Mouse (Mus musculus) embryonic facial prominence, embryonic 12.5 days (tissue): ENCODE results near the gene Ephb2. TPM values are rescaled to one million over a fixed set of nuclear protein-coding genes. Genes with fewer than 3 reads are reported as not detected.

Experiments
- ATAC-seq: fragments of 200-750 bp; cut with Nextera tagmentation; 2 replicates; pipeline ENCODE4 v1.8.0; 2017; ENCODE audit not compliant: insufficient number of reproducible peaks, insufficient read depth, low FRiP score, low TSS enrichment
- H3K27ac ChIP-seq: fragments of 300-500 bp; sonication (generic); 2 replicates; pipeline ENCODE4 v1.5.1; 2016; ENCODE audit warnings: mild to moderate bottlenecking
- H3K27me3 ChIP-seq: fragments of 300-500 bp; sonication (generic); 2 replicates; pipeline ENCODE4 v1.6.1; 2016; ENCODE audit warnings: mild to moderate bottlenecking, moderate library complexity
- H3K36me3 ChIP-seq: fragments of 300-500 bp; sonication (generic); 2 replicates; pipeline ENCODE4 v1.6.1; 2016; ENCODE audit warnings: mild to moderate bottlenecking
- H3K4me1 ChIP-seq: fragments of 300-500 bp; sonication (generic); 2 replicates; pipeline ENCODE4 v1.6.1; 2016
- H3K4me2 ChIP-seq: fragments of 300-500 bp; sonication (generic); replicated peaks from 2 replicates; pipeline ENCODE4 v1.6.1; 2016; ENCODE audit warnings: mild to moderate bottlenecking, moderate library complexity
- H3K4me3 ChIP-seq: fragments of 300-500 bp; sonication (generic); 2 replicates; pipeline ENCODE4 v1.5.1; 2016; ENCODE audit warnings: mild to moderate bottlenecking
- H3K9ac ChIP-seq: fragments of 300-500 bp; sonication (generic); 2 replicates; pipeline ENCODE4 v1.6.1; 2016; ENCODE audit warnings: mild to moderate bottlenecking, moderate library complexity
- H3K9me3 ChIP-seq: fragments of 300-500 bp; sonication (generic); 2 replicates; pipeline ENCODE4 v1.6.1; 2016; ENCODE audit warnings: mild to moderate bottlenecking, moderate library complexity
- WGBS: fragments of 180-500 bp; shearing (Covaris S2); methylation state at CpG from one replicate; pipeline ENCODE4 v1.1.7; 2016; 5-methylcytosine and 5-hydroxymethylcytosine counted together
- polyA plus RNA-seq: library from polyadenylated mRNA; unstranded; fragments of >200 nt; fragmentation: Nextera tagmentation; extraction: Ambion mirVana; gene quantifications from 2 replicates; pipeline ENCODE4 v1.2.1, GENCODE M21; 2016

The Ephb2 gene
- polyA plus RNA-seq, 1 experiment from 2014 or later, result 17.1 TPM

DNA sequence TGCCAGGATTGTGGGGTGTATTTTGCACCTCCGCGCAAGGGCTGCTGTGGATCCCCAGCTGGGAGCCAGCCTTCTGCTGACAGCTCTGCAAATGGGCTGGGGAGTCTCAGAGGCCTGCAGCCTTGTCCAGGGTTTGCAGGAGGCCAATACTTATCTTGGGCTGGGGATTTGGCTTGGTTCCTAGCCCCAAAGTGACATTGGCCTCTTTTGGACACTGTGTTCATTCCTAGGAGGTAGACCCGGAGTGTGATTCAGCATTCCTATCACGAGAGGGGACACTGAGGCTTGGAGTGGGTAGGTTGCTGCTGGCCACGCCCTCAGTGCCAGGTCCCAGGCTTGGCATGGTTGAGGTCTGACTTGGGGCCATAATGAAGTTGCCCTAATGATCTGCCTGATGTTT lies 94.8 kb downstream of the Ephb2 start:
- H3K9me3 ChIP-seq, result no peaks in the 10 kb centered on the region

DNA sequence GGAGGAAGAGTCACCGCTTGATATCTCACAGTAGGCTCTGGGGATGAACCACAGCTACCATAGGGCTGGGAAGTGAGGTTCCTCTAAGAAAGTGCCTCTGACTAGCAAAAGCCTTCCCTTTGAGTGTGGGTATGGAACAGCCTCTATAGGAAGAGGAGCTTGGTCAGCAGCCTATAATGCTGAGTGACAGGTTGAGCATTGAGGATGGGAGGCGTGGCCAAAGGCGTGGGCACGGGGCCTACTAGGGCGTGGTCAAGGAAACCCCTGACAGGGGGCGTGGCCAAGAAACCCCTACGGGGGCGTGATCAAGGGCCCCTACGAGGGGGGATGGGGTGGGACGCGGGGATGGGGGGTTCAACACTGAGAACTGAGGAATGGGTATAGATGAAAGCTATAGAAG lies 96.6 kb downstream of the Ephb2 start:
- H3K4me2 ChIP-seq, result no peak overlapping the region
- no peak overlapping the region for H3K9ac ChIP-seq
- H3K27ac ChIP-seq, result 0 out of 2 replicates have a peak overlapping the region, but pooled peaks have one; percentile 13
- no peaks in the 10 kb centered on the region for H3K36me3 ChIP-seq
- no peaks in the 10 kb centered on the region for H3K9me3 ChIP-seq
- H3K4me3 ChIP-seq, result no peak overlapping the region
- WGBS, result 16% methylated on average over 11 of the region's 11 CpGs
- no peaks in the 10 kb centered on the region for H3K27me3 ChIP-seq
- peaks cover 42% of the 10 kb centered on the region for H3K4me1 ChIP-seq
- no peak for ATAC-seq

More for the DNA sequence above, 94.8 kb downstream of the Ephb2 start:
- no peak overlapping the region for H3K4me2 ChIP-seq
- H3K4me1 ChIP-seq, result peaks cover 33% of the 10 kb centered on the region
- no peak overlapping the region for H3K4me3 ChIP-seq
- H3K27me3 ChIP-seq, result no peaks in the 10 kb centered on the region
- ATAC-seq, result no peak
- 90% methylated on average over 5 of the region's 5 CpGs for WGBS
- H3K9ac ChIP-seq, result no peak overlapping the region
- H3K36me3 ChIP-seq, result no peaks in the 10 kb centered on the region
- no peak overlapping the region for H3K27ac ChIP-seq

DNA sequence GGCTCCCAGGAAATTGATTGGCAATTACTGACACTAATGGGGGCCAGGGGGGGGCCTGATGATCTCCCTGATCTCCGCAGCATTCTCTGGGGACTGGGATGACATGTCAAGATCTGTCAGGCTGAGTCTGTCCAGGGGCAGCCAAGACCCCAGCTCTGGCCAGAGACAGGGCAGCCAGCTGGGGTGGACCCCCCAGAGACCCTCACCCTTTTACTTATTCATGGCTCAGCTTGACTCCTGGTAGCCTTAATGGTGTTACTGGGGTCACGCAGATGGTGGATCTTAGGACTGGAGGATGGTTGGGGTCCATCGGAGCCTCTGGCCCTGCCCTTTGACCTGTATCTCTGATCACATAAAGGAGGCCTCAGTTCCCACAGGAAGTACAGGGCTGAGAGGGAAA lies 97.5 kb downstream of the Ephb2 start:
- Histone ChIP-seq H3K9me3 (no peaks in the 10 kb centered on the region), H3K4me1 (peaks cover 47% of the 10 kb centered on the region), H3K4me2 (no peak overlapping the region), H3K9ac (no peak overlapping the region), H3K27me3 (no peaks in the 10 kb centered on the region), H3K4me3 (no peak overlapping the region), H3K27ac (no peak overlapping the region), H3K36me3 (no peaks in the 10 kb centered on the region)
- ATAC-seq, result no peak
- 43% methylated on average over 3 of the region's 3 CpGs for WGBS

DNA sequence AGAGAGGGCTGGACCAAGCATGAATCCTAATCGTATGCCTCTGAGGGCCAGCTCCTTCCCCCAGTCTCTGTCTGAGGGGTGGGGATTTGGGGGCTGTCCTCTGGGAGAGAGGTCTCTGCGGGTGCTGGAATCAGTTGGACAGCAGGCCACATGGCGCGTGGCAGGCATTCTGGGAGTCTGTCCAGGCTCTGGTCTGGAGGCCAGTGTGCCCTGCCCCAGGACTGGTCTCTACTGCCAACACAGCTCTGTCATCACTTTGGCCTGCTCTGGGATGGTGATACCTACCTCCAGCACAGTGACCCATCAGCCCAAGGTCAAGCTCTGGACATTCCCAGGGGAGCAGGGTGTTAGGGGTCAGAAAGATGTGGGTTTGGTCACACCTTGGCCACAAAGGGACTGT lies 99.9 kb downstream of the Ephb2 start:
- no peak overlapping the region for H3K4me3 ChIP-seq
- H3K36me3 ChIP-seq, result no peaks in the 10 kb centered on the region
- no peak overlapping the region for H3K4me2 ChIP-seq
- no peak overlapping the region for H3K9ac ChIP-seq
- no peaks in the 10 kb centered on the region for H3K9me3 ChIP-seq
- no peak for ATAC-seq
- no peaks in the 10 kb centered on the region for H3K27me3 ChIP-seq
- no peak overlapping the region for H3K27ac ChIP-seq
- peaks cover 56% of the 10 kb centered on the region for H3K4me1 ChIP-seq
- 52% methylated on average over 4 of the region's 4 CpGs for WGBS

DNA sequence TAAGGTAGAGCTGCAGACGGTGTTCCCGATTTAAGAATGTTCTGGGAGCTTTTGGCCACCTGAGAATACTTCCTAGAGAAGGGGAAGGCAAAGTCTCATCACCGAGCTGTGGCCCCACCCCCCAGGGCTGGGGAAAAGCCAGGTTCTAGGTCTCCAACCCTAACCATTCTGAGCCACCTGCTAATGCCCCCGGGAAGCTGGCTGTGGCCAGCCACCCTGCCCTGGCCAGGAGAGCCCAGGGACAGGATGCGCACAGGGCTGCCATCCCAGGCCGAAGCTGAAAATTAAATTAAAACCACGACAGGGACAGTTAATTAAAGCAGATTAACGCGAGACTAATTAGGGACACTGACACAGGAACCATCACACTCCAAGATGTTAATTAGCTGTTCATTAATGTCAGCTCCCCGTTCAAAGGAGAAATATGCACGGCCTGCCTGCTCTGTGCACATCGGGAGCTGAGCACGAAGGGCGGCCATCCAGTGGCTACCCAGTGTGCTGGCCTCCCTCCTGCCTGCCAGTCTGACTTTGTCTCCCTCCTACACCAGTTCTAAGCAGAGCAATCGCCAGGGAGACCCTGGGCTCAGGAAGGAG lies 101.5 kb downstream of the Ephb2 start:
- Histone ChIP-seq H3K4me1 (peaks cover 52% of the 10 kb centered on the region), H3K4me3 (no peak overlapping the region), H3K36me3 (0 out of 2 replicates have a peak, but pooled peaks cover 3% of the 10 kb centered on the region), H3K27ac (no peak overlapping the region), H3K4me2 (no peak overlapping the region), H3K9me3 (no peaks in the 10 kb centered on the region), H3K27me3 (no peaks in the 10 kb centered on the region), H3K9ac (no peak overlapping the region)
- no peak for ATAC-seq
- WGBS, result 61% methylated on average over 15 of the region's 15 CpGs

DNA sequence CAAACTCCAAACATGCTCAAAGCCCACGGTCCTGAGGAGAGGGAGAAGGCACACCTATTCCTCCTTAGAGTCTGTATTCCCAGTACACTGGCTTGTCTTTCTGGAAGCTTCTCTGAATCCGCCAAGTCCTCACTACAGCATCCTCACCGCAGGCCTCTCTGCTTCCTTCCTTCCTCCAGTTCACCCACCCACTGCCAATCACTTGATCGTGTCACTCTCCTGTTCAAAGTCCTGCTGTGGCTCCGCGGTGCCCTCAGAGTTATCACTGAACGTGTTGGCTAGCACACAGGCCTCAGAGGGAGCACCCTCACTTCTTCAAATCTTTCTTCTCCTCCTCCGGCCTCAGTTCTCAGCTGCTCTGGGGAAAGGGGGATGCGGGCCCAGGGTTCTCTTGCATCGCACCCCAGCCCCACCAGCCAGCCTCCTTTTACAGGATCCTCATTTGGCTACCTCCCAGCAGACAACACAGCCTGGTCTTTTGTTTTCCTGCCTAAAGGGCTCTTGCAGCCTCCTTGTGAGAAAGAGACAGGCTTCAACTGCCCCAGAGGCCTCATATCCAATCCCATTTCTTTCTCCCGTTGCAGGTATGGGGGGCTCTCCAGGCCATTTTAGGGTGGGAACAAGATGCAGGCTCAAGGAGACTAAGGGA lies 102.4 kb downstream of the Ephb2 start:
- Histone ChIP-seq H3K9me3 (no peaks in the 10 kb centered on the region), H3K9ac (no peak overlapping the region), H3K27me3 (no peaks in the 10 kb centered on the region), H3K4me2 (no peak overlapping the region), H3K36me3 (0 out of 2 replicates have a peak, but pooled peaks cover 6% of the 10 kb centered on the region), H3K27ac (peak overlapping the region; percentile 67), H3K4me3 (no peak overlapping the region), H3K4me1 (peaks cover 46% of the 10 kb centered on the region)
- WGBS, result 31% methylated on average over 11 of the region's 11 CpGs
- ATAC-seq, result no peak

DNA sequence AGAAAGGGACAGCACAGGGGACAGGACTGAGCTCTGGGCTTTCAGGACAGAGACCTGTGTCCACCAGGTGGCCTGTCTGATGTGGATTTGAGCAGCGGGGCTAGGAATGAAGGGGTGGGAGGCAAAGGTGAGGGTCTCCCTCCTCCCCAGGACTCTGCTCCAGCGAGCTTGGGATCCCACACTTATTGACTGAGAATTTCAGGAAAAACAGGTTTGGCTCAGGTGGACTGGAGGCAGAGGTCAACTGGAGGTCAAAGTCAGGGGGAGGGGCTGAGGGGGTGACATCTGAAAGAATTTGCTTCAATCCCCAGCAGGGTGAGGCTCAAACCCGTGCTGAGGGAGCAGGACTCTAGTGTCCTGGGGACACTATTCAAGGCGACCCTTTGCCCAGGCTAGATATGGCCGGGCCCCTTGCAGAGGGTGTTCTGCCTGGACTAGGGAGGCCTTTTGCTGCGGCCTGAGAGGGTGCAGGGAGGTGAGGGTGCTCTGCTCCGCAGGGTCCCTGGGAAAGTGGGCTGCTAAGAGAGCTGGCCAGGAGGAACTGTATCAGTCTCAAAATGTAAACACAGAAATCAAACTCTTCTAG lies 103.2 kb downstream of the Ephb2 start:
- Histone ChIP-seq H3K9me3 (no peaks in the 10 kb centered on the region), H3K4me2 (no peak overlapping the region), H3K36me3 (0 out of 2 replicates have a peak, but pooled peaks cover 6% of the 10 kb centered on the region), H3K27me3 (no peaks in the 10 kb centered on the region), H3K27ac (no peak overlapping the region), H3K4me3 (no peak overlapping the region), H3K4me1 (peaks cover 44% of the 10 kb centered on the region), H3K9ac (no peak overlapping the region)
- 35% methylated on average over 7 of the region's 7 CpGs for WGBS
- ATAC-seq, result 0 out of 2 replicates have a peak, but pooled peaks have one; percentile 44

DNA sequence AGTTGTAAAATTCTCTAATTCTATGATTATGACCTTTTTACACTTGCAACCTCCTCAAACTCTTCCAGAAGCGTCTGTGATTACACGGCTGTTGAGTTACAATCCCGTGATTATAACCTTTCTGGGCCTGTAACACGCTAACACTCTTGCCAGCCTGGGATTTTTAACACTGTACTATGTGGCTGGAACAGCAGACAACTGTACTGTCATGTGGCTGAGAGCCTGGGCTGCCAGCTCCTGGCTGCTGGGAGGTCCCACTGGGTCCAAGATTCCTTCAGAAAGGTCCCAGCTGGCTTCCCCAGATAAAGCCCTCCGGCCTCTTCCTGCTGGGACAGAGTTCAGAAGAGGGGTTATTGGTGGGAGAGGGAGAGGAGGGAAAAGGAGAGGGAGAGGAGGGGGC lies 104.0 kb downstream of the Ephb2 start:
- Histone ChIP-seq H3K9ac (no peak overlapping the region), H3K27me3 (no peaks in the 10 kb centered on the region), H3K4me2 (no peak overlapping the region), H3K4me3 (no peak overlapping the region), H3K27ac (peak overlapping the region; percentile 38; the same call in 1 of the 2 replicates), H3K9me3 (no peaks in the 10 kb centered on the region), H3K4me1 (peaks cover 44% of the 10 kb centered on the region), H3K36me3 (0 out of 2 replicates have a peak, but pooled peaks cover 6% of the 10 kb centered on the region)
- no peak for ATAC-seq
- 53% methylated on average over 5 of the region's 5 CpGs for WGBS

DNA sequence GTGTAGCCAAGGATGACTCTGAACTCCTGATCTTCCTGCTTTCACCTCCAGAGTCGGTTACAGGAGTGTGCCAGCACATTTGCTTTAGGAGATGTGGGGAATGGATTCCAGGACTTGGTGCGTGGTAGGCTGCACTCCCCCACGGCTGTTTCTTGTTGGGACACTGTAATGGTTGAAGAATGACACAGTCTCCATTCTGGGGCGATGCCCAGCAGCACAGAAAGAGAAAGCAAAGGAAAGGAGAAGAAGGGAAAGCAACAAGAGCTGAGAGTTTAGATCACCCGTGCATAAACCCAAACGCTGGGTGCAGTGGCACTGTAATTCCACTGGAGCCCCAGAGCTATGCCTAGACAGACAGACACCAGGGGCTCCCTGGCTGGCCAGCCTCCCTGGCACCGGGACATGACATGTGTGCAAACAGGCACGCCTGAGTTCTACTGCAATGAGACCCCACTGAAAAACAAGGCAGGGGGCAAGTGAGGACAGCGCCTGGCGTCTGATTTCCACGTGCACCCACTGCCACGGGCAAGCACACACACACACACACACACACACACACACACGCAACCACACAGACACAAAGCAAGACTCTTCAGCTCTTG lies 104.7 kb downstream of the Ephb2 start:
- H3K9ac ChIP-seq, result no peak overlapping the region
- peaks cover 43% of the 10 kb centered on the region for H3K4me1 ChIP-seq
- H3K27me3 ChIP-seq, result no peaks in the 10 kb centered on the region
- no peaks in the 10 kb centered on the region for H3K9me3 ChIP-seq
- no peak overlapping the region for H3K4me3 ChIP-seq
- 0 out of 2 replicates have a peak, but pooled peaks cover 6% of the 10 kb centered on the region for H3K36me3 ChIP-seq
- no peak for ATAC-seq
- H3K27ac ChIP-seq, result 0 out of 2 replicates have a peak overlapping the region, but pooled peaks have one; percentile 38
- WGBS, result 64% methylated on average over 13 of the region's 13 CpGs
- no peak overlapping the region for H3K4me2 ChIP-seq

DNA sequence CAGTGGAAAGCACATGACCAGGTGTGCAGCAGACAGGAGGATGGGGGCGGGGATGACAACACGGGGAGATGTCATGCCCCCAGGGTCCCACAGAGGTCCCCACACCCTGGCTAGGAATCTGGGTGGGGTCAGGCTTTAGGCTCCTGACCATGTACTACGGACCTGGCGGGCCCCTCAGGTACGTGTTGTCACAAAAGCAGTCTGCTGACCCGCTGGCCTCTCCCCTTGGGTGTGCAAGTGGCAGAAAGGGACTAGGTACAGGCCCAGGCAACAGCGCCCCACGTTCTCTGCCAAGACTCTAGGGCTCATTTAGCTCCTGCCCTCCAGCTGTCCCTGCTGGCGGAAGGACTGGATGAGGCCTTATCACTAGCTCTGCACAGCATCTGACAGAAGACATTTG lies 105.3 kb downstream of the Ephb2 start:
- WGBS, result 76% methylated on average over 9 of the region's 9 CpGs
- Histone ChIP-seq H3K4me1 (peaks cover 44% of the 10 kb centered on the region), H3K9ac (no peak overlapping the region), H3K4me3 (no peak overlapping the region), H3K27ac (0 out of 2 replicates have a peak overlapping the region, but pooled peaks have one; percentile 25), H3K9me3 (no peaks in the 10 kb centered on the region), H3K36me3 (0 out of 2 replicates have a peak, but pooled peaks cover 6% of the 10 kb centered on the region), H3K4me2 (no peak overlapping the region), H3K27me3 (no peaks in the 10 kb centered on the region)
- ATAC-seq, result no peak

DNA sequence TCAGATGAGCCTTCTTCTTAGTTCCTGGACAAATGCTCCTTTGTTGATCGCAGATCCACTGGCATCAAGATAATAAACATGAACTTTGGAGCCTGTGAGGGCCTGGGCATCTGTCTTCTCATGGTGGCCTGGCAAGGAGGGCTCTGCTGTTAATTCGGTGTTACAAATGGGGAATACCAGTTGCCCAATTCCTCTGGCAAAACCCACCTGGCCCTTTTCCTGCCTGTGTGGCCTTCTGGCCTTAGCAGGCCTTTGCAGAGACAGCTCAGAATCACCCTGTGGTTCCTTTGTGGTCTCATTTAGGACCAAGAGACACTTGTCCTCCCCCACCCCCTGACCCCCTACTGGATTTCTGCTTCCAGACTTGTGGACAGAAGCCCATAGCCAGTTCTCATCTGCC lies 106.2 kb downstream of the Ephb2 start:
- Histone ChIP-seq H3K4me1 (peaks cover 49% of the 10 kb centered on the region), H3K4me3 (no peak overlapping the region), H3K9ac (no peak overlapping the region), H3K27ac (no peak overlapping the region), H3K36me3 (0 out of 2 replicates have a peak, but pooled peaks cover 6% of the 10 kb centered on the region), H3K27me3 (no peaks in the 10 kb centered on the region), H3K9me3 (no peaks in the 10 kb centered on the region), H3K4me2 (no peak overlapping the region)
- 90% methylated on average over 2 of the region's 2 CpGs for WGBS
- ATAC-seq, result no peak
